Mouse (Mus musculus): ENCODE results near the gene Mmadhc. TPM values are rescaled to one million over a fixed set of nuclear protein-coding genes. Genes with fewer than 3 reads are reported as not detected.

Mmadhc gene
- 93.2 and 102 TPM in 2 replicates for polyA plus RNA-seq (2012; rRNA removed)

DNA sequence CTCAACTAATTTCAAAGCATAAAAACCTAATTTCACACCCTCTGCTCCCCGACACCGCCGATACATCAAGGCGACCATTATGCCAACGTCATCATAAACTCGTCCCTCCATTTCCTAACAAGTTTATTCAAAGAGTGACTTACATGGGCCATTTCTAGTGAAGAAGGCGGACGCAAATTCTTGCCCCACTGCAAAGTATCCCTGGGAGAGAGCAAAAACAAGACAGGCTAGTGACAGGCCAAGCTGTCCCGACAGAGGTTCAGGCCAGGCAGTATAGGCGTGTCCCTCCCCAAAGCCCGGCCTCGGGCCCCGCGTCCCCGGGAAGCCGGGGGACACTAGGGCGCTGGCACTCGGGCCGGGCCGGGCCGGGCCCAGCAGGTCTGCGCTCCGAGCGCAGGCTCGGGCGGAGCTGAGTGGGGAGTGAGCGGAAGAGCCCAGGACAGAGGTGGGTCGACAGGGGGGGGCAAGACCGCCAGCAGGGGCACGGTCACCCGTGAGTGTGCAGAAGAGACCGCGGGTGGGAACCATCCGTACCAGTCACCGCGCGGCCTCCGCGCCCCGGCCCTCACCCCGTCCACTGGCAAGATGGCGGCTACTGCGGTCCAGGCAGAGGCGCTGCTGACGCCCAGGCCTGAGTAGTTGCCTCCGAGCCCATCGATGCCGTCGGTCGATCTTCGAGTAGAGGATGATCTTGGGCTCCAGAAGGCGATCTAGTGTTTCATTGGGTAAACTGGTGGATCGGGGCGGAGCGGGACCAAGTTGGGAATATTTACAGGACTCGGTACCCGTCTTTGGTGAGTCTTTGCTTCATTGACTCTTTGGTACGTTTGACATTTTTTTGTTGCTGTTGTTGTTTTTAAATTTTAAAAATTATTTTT is at the start of gene Mmadhc:
Gene Mmadhc, minus strand, starts transcription at position 693 of the 878 bp plus-strand sequence.

Other genes with a start within 250 kb of the Mmadhc start
- gene Lypd6, start 230.4 kb downstream of the Mmadhc start, polyA plus RNA-seq (2012; rRNA removed) = 8.0 and 11.7 TPM in 2 replicates

Data from central nervous system, embryonic 14 days (tissue).